11 mouse cellular contexts compared by ENCODE assay signal in the genomic region with DNA sequence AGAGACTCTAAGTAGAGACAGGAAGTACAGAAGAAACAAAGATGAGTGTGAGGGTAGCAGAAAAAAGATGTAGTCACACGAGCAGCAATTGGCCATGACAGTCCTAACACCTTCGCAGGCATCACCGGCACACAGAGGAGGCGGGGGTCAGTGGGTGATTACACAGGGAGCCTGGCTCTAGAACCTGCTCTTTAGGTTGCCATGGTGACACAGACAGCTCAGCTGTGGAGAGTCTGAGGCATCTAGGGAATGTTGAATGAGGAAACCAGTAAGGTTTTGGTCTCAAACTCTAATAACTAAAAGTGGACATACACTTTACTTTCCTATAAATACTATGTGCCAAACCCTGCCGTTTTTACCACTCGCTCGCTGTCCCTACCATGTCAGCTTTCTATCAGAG. TPM values are rescaled to one million over a fixed set of nuclear protein-coding genes. Genes with fewer than 3 reads are reported as not detected.
DNase-seq lines count a peak whose midpoint lies in the region; ATAC-seq and TF ChIP-seq lines count a peak whose summit lies in the region.
"Had no signal": no experiment of that assay in that cellular context is flagged by ENCODE, and none has a peak within 500 bp of the region (broad histone marks: within the 10 kb centered on the region; RNA-seq: fewer than 3 reads in every experiment).

No protein-coding gene starts in this region.

- peak overlapping the region; percentile 12; the same call in 1 of the 2 replicates for H3K27ac ChIP-seq in heart, embryonic 16.5 days (ENCODE audit: low read length)
- H3K27ac ChIP-seq in heart, embryonic 10.5 days = no peak overlapping the region
- peak overlapping the region; percentile 41; the same call in 1 of the 2 replicates for H3K27ac ChIP-seq in brown adipose tissue, adult 24 weeks (replicated peaks; ENCODE audit: low read depth, low read length)
- no peak overlapping the region for H3K27ac ChIP-seq in hindbrain, postnatal 0 days
- no peak overlapping the region for H3K27ac ChIP-seq in neural tube, embryonic 15.5 days (replicated peaks)

- no peak for TF ChIP-seq CTCF in hindbrain, postnatal 0 days (IDR thresholded peaks at IDR 0.05; ENCODE audit: low read depth)

- 42% methylated on average over 7 of the region's 7 CpGs for WGBS in heart, embryonic 16.5 days
- WGBS in heart, embryonic 10.5 days = 48% methylated on average over 7 of the region's 7 CpGs
- 54% methylated on average over 7 of the region's 7 CpGs for WGBS in hindbrain, postnatal 0 days
- 58% methylated on average over 7 of the region's 7 CpGs for WGBS in neural tube, embryonic 15.5 days

- no peak overlapping the region for H3K9ac ChIP-seq in heart, embryonic 16.5 days (ENCODE audit: low read length)
- no peak overlapping the region for H3K9ac ChIP-seq in hindbrain, postnatal 0 days (replicated peaks; ENCODE audit: low read length)
- no peak overlapping the region for H3K9ac ChIP-seq in neural tube, embryonic 15.5 days (replicated peaks)

- no peak; the same call in 1 of the 2 replicates for ATAC-seq in heart, embryonic 16.5 days (replicated peaks; ENCODE audit: extremely low read depth, insufficient read depth, low FRiP score)
- ATAC-seq in hindbrain, postnatal 0 days = peak; percentile 44; the same call in 1 of the 2 replicates
- no peak for ATAC-seq in neural tube, embryonic 15.5 days (ENCODE audit: low FRiP score)

- peaks cover 6% of the 10 kb centered on the region for H3K9me3 ChIP-seq in heart, embryonic 16.5 days (replicated peaks; ENCODE audit: control insufficient read depth, low read length)
- no peaks in the 10 kb centered on the region for H3K9me3 ChIP-seq in heart, embryonic 10.5 days
- H3K9me3 ChIP-seq in hindbrain, postnatal 0 days (ENCODE audit: low read length) = no peaks in the 10 kb centered on the region
- no peaks in the 10 kb centered on the region for H3K9me3 ChIP-seq in neural tube, embryonic 15.5 days (replicated peaks)

- no peaks in the 10 kb centered on the region for H3K27me3 ChIP-seq in heart, embryonic 16.5 days (ENCODE audit: control insufficient read depth, insufficient read depth, low read length)
- no peaks in the 10 kb centered on the region for H3K27me3 ChIP-seq in heart, embryonic 10.5 days (ENCODE audit: insufficient read depth, poor library complexity, severe bottlenecking)
- no peaks in the 10 kb centered on the region for H3K27me3 ChIP-seq in hindbrain, postnatal 0 days (ENCODE audit: insufficient read depth, low read length)
- H3K27me3 ChIP-seq in neural tube, embryonic 15.5 days (replicated peaks) = no peaks in the 10 kb centered on the region

- H3K4me3 ChIP-seq in heart, embryonic 16.5 days (ENCODE audit: low read length) = no peak overlapping the region
- H3K4me3 ChIP-seq in heart, embryonic 10.5 days = no peak overlapping the region
- H3K4me3 ChIP-seq in brown adipose tissue, adult 24 weeks (ENCODE audit: insufficient read depth, low read depth, low read length) = no peak overlapping the region
- H3K4me3 ChIP-seq in hindbrain, postnatal 0 days (ENCODE audit: low read length) = no peak overlapping the region
- no peak overlapping the region for H3K4me3 ChIP-seq in neural tube, embryonic 15.5 days (replicated peaks)
- H3K4me3 ChIP-seq: megakaryocyte, embryonic 14.5 days had no signal

- DNase-seq in heart, embryonic 10.5 days (ENCODE audit: low spot score) = no peak
- DNase-seq in MN1 (ENCODE audit: low spot score) = peak; percentile 25
- no peak for DNase-seq in hindbrain, postnatal 0 days (ENCODE audit: low spot score)
- DNase-seq in layer of hippocampus, postnatal 14 days (ENCODE audit: low spot score in 2 of 2) = no peak
- DNase-seq in ovary, postnatal 10 days (ENCODE audit: low spot score) = no peak
- DNase-seq: heart, postnatal 36 days; kidney, postnatal 14 days had no signal

- H3K36me3 ChIP-seq in heart, embryonic 16.5 days (ENCODE audit: control insufficient read depth, insufficient read depth) = peaks cover 4% of the 10 kb centered on the region
- peaks cover 7% of the 10 kb centered on the region for H3K36me3 ChIP-seq in heart, embryonic 10.5 days
- H3K36me3 ChIP-seq in hindbrain, postnatal 0 days (ENCODE audit: insufficient read depth, low read length) = no peaks in the 10 kb centered on the region
- no peaks in the 10 kb centered on the region for H3K36me3 ChIP-seq in neural tube, embryonic 15.5 days

- no peak overlapping the region for H3K4me2 ChIP-seq in heart, embryonic 16.5 days (ENCODE audit: low read depth, low read length)
- no peak overlapping the region for H3K4me2 ChIP-seq in hindbrain, postnatal 0 days (ENCODE audit: low read depth, low read length)
- no peak overlapping the region for H3K4me2 ChIP-seq in neural tube, embryonic 15.5 days

- peaks cover 54% of the 10 kb centered on the region for H3K4me1 ChIP-seq in heart, embryonic 16.5 days (ENCODE audit: control insufficient read depth, insufficient read depth, low read length)
- H3K4me1 ChIP-seq in heart, embryonic 10.5 days = peaks cover 49% of the 10 kb centered on the region
- peaks cover 48% of the 10 kb centered on the region for H3K4me1 ChIP-seq in brown adipose tissue, adult 24 weeks (ENCODE audit: control insufficient read depth, insufficient read depth, insufficient read length, low read length)
- H3K4me1 ChIP-seq in hindbrain, postnatal 0 days (ENCODE audit: insufficient read depth, low read length) = peaks cover 9% of the 10 kb centered on the region
- peaks cover 40% of the 10 kb centered on the region for H3K4me1 ChIP-seq in neural tube, embryonic 15.5 days

RNA-seq across cellular contexts. Expression of a gene that starts 6.6 kb away (rescaled TPM):
- 17.9 and 20.0 TPM in 2 replicates for polyA plus RNA-seq in heart, embryonic 16.5 days (2015; fragmentation: Nextera tagmentation; extraction: Ambion mirVana)
- 13.5 and 17.6 TPM in 2 replicates for polyA plus RNA-seq in heart, embryonic 10.5 days (2016; fragmentation: Nextera tagmentation; extraction: Ambion mirVana)
- polyA plus RNA-seq in brown adipose tissue, adult 24 weeks (2012; ENCODE audit: insufficient read depth, insufficient read length, missing spikeins) = 16.6 and 16.9 TPM in 2 replicates
- 46.5 and 51.0 TPM in 2 replicates for total RNA-seq in hindbrain, postnatal 0 days (2014; rRNA removed)
- 17.7 and 18.1 TPM in 2 replicates for polyA plus RNA-seq in hindbrain, postnatal 0 days (2015; fragmentation: Nextera tagmentation; extraction: Ambion mirVana)
- total RNA-seq in layer of hippocampus, postnatal 14 days (2021) = 10 to 100 TPM; 83.3 to 85.6 TPM
- polyA plus RNA-seq in neural tube, embryonic 15.5 days (2015; fragmentation: Nextera tagmentation; extraction: Ambion mirVana) = 22.0 and 22.3 TPM in 2 replicates

Comparison
In these comparisons a context has a peak if more than half of its experiments do, and no peak if none do; other contexts are left out.
1. H3K27ac ChIP-seq: peak in heart, embryonic 16.5 days (single experiment) and brown adipose tissue, adult 24 weeks (single experiment); none in heart, embryonic 10.5 days (single experiment), hindbrain, postnatal 0 days (single experiment) and neural tube, embryonic 15.5 days (single experiment).